Mouse (Mus musculus) ovary, postnatal 10 days (tissue): ENCODE measurements around the gene Ccdc124.

Experiments
- DNase-seq: peaks from one replicate; pipeline ENCODE4 v3.0.0; 2022; ENCODE audit warnings: low spot score

Gene Ccdc124

DNA sequence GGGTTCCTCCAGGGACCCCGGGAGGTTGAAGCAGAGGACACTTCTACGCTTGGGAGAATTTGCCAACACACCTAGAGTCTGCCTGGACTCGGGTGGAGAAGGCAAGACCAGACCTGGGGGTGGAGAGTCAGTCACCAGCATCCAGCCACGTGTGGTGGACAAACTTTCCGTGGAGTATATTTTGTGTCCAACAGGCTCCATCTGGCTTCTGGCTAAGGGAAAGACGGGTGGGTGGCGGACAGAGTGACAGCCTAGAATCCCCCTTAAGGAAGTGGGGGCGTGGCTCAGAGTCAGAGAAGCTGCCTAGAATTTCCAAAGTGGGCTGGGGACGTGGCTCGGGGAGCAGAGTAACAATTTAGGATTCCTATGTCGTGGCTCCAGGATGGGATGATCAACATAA, 51.7 kb downstream of the Ccdc124 start:
- DNase-seq = no peak

DNA sequence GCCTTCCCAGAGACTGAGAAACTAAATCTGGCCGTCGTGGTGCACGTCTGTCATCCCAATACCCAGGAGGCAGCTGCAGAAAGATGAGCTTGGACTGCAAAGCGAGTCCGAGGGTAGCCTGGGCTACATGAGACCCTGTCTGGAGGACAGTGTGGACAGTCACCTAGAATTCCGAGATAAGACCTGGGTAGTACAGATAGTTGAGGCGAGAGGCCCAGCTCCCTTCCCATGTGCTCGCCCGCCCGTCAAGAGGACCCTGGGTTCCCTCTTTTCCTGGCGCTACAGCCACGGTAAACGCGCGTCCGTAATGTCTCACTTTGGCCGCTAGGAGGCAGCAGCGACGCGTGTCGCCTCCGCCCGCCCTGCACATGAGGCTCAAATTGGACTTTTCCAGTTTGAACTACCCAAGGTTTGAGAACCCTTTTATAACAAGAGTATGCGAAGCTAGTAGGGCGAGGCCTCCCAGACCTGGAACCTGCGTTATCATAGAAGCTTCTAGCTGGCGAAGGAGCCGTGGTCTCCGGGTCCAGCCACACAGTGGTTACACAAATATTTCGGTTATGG, 52.3 kb downstream of the Ccdc124 start:
- DNase-seq = peak; percentile 42

DNA sequence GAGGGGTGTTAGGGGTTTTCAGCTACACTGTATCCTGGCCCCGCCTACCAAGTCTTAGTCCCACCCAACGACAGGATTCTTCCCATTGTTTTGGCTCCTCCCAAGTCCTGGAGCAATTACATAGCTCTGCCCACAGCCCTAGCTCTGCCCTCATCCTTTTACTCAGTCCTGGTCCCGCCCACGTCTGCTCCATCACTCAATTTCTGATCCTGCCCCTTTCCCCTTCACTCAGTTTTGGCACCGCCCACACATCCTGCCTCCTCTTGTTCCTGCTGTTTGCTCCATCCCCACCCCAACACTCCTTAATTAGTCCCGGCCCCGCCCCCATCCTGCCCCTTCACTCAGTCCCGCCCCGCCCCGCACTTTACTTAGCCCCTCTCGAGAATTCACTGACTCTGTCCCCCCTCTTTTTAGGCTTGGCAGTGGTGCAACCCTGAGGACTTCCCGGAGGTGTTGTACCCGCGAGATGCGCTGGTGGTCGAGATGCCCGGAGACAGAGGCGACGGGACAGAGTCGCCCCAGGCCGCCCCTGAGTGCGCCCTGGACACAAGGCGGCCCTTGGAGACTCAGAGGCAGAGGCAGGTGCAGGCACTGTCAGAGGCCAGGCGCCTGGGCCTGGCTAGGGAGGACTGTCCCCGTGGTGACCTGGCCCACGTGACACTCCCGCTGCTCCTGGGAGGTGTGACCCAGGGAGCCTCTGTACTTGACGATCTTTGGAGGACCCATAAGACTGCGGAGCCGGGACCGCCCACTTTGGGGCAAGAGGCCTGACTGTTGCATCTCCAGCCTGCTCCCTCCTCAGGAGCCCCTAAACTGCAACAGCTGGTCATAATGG, 53.4 kb downstream of the Ccdc124 start:
- DNase-seq = no peak
